Mouse (Mus musculus) testis, adult 2 months (tissue): ENCODE measurements around the gene Pkd1l2.

Source experiments
- CTCF ChIP-seq: fragments of 200-500 bp; IDR thresholded peaks from 2 replicates; pipeline ENCODE4 v1.5.1; 2012; ENCODE audit warnings: low read depth, mild to moderate bottlenecking, inconsistent platforms, low read length, moderate library complexity; ENCODE audit not compliant: control insufficient read depth, insufficient read depth, insufficient replicate concordance
- POLR2A ChIP-seq: fragments of 200-500 bp; IDR thresholded peaks from 2 replicates; pipeline ENCODE4 v1.6.1; 2012; ENCODE audit warnings: low read depth, mild to moderate bottlenecking, inconsistent platforms, low read length, moderate library complexity; ENCODE audit not compliant: control insufficient read depth

- no peak for TF ChIP-seq CTCF
- TF ChIP-seq POLR2A, result no peak
Observed at GRCm38 (mm10) chr8:117068294-117068693, 14.0 kb downstream of the Pkd1l2 start.
